Mouse (Mus musculus): ENCODE results near the gene Csrnp1.

Csrnp1 gene

DNA sequence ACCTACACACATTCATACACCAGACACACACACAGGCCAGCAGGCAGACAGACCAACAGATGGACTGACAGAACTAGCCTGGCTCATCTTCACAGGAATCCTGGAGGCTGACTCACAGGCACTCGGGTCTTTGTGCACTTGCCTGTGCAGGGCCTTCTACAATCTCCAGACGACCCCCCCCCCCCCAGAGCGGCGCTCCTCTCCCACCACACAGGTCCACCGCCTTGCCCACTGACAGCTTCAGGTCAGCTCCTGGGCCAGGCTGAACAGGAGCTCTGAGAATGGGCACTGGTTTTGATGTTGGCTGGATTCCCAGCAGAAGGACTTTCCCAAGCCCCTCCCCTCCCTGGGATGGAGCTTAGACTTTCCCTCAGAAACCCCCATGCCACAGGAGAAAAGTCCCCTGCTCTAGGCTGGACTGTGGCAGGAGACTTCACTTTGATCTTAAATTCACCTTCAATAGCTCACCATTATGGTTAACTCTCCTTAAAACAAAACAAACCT is 6.8 kb downstream of the Csrnp1 start:
- in situ Hi-C loops (cut with MboI) = no loop called here

DNA sequence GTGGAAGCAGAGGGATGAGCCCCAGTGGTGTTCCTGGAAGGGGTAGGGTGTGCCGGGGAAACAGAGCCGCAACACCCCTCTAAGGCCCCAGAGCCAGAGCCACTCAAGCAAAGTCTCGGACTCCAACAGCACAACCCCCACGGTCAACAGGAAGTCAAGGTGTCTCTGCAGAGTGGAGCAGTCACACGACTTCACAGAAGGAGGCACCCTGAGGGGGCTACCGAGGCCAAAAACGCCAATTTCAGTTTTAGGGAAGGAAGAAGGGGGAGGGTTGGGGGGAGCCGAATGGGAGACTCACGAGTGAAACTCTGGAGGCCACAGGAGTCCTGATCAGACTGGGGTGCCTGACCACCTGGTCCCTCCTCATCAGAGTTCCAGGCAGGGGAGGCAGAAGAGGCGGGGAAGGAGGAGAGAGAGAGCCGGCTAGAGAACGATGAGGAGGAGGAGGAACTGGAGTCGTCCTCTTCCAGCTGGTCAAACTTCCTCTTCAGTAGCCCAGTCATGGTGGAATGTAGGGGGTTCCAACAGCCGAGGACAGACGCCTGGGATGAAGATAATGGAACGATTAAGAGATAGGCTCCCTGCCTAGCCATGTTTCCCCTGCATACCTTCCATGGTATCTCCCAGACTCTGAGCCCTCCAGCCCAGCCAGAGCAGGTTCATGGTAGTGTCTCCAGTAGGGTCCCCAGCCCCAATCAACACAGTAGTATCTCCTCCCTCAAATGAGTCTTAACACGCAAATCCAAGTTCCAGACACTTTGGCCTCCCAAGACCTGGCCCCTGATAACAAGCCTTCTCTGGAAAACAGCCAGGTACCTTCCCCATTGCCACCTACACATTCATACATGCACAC is 7.5 kb downstream of the Csrnp1 start:
- in situ Hi-C loops (cut with MboI) = no loop called here

DNA sequence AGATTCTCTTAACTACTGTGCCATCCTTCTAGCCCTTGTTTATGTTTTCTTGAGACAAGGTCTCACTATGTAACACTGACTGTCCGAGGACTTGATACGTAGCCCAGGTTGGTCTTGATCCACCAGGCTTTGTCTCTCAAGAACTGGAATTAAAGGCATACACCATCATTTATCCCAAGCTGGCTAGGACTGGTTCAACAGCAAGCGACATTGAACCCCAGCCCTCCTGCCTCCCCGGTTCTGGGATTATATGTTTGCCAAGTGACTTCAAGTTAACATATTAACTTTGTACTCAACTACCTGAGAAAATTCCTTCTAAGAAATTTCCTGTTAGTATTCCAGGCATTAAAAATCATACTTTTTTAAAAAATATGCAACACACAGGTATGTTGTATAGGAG is 9.2 kb downstream of the Csrnp1 start:
- in situ Hi-C loops (cut with MboI) = no loop called here

- in situ Hi-C loops (cut with MboI) = no loop called here
Observed at GRCm38 (mm10) chr9:119974609-119975008, 9.8 kb downstream of the Csrnp1 start.

DNA sequence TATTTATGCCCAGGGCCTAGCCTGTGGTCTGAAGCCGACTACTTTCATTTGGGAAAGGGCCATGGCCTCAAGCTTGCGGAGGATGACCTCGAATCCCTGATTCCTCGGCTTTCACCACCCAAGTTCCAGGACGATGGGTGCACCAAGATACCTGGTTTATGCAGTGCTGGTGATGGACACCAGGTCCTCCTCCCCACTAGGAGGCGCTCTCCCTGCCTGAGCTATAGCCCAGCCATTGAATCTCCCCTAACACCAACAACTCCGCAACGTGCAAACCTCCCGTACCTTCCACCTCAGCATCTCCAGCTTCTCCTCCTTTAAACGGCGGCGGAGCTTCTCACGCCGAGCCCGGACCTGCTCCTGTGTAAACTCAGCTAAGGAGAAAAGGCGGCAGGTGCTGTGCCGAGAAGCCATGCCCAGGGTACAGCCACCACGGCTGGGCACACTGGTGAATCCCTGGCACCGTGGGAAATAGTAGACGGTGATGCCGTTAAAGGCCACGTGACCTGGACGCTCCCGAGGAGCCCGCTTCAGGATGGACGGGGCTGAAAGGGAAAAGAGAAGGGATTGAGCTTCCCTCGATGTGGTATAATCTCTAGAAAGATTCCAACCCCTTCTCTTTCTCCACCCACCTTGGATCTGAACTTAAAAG is 10.5 kb downstream of the Csrnp1 start:
- in situ Hi-C loops (cut with MboI) = no loop called here

GRCm38 (mm10) chr9:119973281-119973680 is 11.2 kb downstream of the Csrnp1 start:
- in situ Hi-C loops (cut with MboI) = no loop called here

DNA sequence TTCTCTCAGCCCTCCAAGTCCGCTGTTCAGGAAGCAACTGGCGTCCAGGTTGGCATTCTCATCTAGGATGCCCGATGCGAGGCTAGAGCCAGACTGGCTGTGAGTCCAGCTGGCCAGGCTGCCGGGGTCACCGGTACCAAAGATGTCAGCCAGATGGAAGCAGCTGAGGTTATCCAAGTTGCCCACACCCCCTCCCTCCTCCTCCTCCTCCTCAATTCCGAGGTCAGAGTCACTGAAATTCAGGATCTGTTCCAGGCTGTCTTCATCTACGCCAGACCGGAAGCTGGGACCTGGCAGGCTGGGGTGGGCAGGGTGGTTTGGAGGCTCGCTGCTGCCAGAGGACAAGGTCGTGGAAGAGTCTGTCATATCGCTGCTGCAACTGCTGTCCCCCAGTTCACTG is 11.9 kb downstream of the Csrnp1 start:
- in situ Hi-C loops (cut with MboI) = no loop called here

- in situ Hi-C loops (cut with MboI) = no loop called here
Observed at GRCm38 (mm10) chr9:119972166-119972565, 12.3 kb downstream of the Csrnp1 start.

DNA sequence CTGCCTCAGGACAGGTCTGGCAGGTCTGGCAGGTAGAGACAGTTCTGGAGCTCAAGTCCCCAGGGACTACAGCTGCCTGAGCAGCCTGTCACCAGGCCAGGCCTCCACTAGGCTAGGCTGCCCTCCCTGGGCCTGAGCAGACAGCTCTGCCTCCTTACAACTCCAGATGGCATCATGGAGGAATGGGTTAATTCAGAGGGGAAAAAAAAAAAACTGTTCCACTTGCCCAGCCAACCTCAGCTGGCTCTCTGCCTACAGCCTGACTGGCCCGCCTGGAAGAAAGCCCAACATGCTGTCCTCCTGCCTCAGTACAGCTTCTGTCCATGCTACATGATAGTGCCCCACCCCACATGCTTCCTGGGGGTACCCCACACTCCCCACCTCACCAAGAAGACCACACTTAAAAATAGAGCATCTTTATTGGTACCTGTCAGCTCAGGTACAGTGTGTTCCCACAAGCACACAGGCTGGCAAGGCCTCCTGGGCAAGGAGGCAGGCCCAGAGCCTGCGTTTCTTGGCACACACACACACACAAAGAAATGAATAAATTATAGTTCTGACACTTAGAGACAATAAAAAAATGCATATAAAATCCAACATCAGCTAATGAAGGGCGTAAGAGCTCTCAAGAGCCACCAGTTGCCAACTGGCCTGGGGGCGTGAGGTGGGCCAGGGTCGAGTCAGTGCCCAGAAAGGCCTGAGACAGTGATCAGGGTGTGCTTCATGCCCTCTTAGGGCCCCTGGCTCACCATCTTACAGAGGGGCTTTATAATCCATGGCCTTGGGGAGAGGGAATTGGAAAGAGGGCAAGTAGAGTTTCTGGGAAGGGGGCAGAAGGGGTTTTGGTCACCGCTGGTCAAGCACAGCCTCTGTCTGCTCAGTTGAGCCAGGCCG is 13.4 kb downstream of the Csrnp1 start:
- in situ Hi-C loops (cut with MboI) = no loop called here

- in situ Hi-C loops (cut with MboI) = no loop called here
Observed at GRCm38 (mm10) chr9:119970221-119970620, 14.2 kb downstream of the Csrnp1 start.

- in situ Hi-C loops (cut with MboI) = loop anchor here (5.0 kb wide), 1 partner anchor 47 kb away; no protein-coding TSS in a partner anchor
Observed at GRCm38 (mm10) chr9:119969811-119970210, 14.6 kb downstream of the Csrnp1 start.

- in situ Hi-C loops (cut with MboI) = loop anchor here (5.0 kb wide), 1 partner anchor 51 kb away; no protein-coding TSS in a partner anchor
Observed at GRCm38 (mm10) chr9:119966221-119966910, 18.1 kb downstream of the Csrnp1 start.

- in situ Hi-C loops (cut with MboI) = loop anchor here (5.0 kb wide), 1 partner anchor 52 kb away; no protein-coding TSS in a partner anchor
Observed at GRCm38 (mm10) chr9:119965186-119965585, 19.3 kb downstream of the Csrnp1 start.

- in situ Hi-C loops (cut with MboI) = no loop called here
Observed at GRCm38 (mm10) chr9:119964206-119964605, 20.3 kb downstream of the Csrnp1 start.

- in situ Hi-C loops (cut with MboI) = no loop called here
Observed at GRCm38 (mm10) chr9:119962987-119963667, 21.3 kb downstream of the Csrnp1 start.

DNA sequence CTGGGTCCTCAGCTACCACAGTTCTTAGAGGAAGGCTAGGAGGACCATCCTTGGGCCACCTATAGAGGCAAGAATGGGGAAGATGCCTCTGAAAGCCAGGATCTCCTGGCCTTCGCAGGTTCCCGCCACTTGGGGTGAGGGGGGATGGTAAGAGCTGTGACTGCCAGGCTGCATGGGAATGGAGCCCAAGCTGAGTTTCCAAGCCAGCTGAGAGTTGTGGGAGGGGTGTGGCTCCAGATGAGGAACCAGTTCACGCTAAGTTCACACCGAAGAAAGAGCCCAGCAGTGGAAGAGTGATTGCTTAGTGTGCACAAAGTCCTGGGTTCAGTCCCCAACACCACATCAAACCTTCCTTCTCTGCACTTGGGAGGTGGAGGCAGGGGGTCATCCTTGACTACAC is 22.2 kb downstream of the Csrnp1 start:
- in situ Hi-C loops (cut with MboI) = no loop called here

DNA sequence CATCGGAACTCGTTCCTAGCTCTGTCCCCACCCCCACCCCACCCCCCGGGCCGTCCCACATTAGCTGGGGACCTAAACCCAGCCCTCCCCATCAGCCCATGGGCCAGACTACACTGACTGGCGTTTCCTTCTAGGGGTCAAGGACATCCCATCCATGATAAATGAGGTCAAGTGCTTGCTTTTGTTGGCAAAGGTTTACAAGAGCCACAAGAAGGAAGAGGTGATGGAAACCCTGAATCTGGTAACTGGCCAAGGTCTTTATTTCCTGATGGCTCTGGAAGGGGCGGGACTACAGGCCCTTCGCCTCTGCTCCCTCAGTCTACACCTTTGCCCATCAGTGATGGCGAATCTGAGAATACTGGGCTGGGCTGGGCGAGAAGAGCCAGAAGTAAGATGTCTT is 25.6 kb downstream of the Csrnp1 start:
- in situ Hi-C loops (cut with MboI) = no loop called here

DNA sequence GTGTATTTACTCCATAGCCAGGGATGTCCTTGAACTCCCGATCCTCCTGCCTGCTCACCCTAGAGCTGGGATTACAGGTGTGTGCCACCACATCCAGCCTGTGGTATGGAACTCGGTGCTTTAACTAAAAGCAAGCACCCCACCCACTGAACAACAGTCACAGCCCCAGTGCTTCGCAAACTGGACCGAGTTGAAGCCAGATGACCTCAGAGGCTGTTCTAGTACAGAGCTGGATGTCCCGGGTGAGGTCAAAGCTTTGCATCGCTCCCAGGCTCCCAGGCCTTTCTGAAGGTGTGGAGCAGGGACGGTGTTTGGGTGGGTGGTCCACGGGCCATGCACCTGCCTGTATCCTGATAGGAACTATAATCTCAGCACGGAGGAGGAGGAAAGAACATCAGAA is 33.1 kb downstream of the Csrnp1 start:
- in situ Hi-C loops (cut with MboI) = no loop called here

- in situ Hi-C loops (cut with MboI) = no loop called here
Observed at GRCm38 (mm10) chr9:119950434-119950833, 34.0 kb downstream of the Csrnp1 start.

DNA sequence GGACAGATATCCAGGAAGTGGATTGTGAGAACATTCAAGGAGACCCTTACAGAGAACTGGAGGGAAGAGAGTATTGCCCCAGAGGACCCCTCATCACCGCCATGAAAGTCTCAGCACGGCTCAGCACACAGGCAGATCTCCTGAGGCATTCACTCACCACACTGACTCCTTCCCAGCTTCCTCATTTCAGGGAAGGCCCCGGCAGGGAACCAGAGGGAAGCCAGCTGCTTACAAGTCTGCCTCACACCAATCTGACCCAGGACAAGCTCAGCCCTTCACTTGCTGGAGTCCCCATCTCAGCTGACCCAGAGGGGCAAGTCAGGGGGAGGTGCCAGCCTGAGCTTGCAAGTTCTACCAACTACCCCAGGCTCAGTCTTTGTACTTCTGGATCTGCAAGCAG is 35.7 kb downstream of the Csrnp1 start:
- in situ Hi-C loops (cut with MboI) = no loop called here

All from mature B cell (primary cell).